Mouse (Mus musculus) testis, adult 2 months (tissue): Measurements from ENCODE around the gene Trim61. TPM values are rescaled to one million over a fixed set of nuclear protein-coding genes. Genes with fewer than 3 reads are reported as not detected.

ENCODE experiments used
- H3K27ac ChIP-seq: fragments of 200-500 bp; 2 replicates; pipeline ENCODE4 v1.5.1; 2012; ENCODE audit warnings: low read depth, low read length; ENCODE audit not compliant: control insufficient read depth, insufficient read depth
- H3K27me3 ChIP-seq: fragments of 200-500 bp; 2 replicates; pipeline ENCODE4 v1.6.1; 2012; ENCODE audit warnings: mild to moderate bottlenecking, low read length, moderate library complexity; ENCODE audit not compliant: control insufficient read depth, insufficient read depth
- H3K36me3 ChIP-seq: fragments of 200-500 bp; 2 replicates; pipeline ENCODE4 v1.6.1; 2012; ENCODE audit warnings: mild to moderate bottlenecking, low read length; ENCODE audit not compliant: control insufficient read depth, insufficient read depth
- H3K4me1 ChIP-seq: fragments of 200-500 bp; 2 replicates; pipeline ENCODE4 v1.6.1; 2012; ENCODE audit warnings: low read length; ENCODE audit not compliant: control insufficient read depth, insufficient read depth
- H3K4me3 ChIP-seq: fragments of 200-500 bp; 2 replicates; pipeline ENCODE4 v1.5.1; 2012; ENCODE audit warnings: low read depth, mild to moderate bottlenecking, low read length, moderate library complexity, mixed read lengths; ENCODE audit not compliant: control insufficient read depth
- CTCF ChIP-seq: fragments of 200-500 bp; IDR thresholded peaks from 2 replicates; pipeline ENCODE4 v1.5.1; 2012; ENCODE audit warnings: low read depth, mild to moderate bottlenecking, inconsistent platforms, low read length, moderate library complexity; ENCODE audit not compliant: control insufficient read depth, insufficient read depth, insufficient replicate concordance
- POLR2A ChIP-seq: fragments of 200-500 bp; IDR thresholded peaks from 2 replicates; pipeline ENCODE4 v1.6.1; 2012; ENCODE audit warnings: low read depth, mild to moderate bottlenecking, inconsistent platforms, low read length, moderate library complexity; ENCODE audit not compliant: control insufficient read depth
- polyA plus RNA-seq: library from polyadenylated mRNA; depleted of rRNA; stranded (reverse); fragments of >200 nt; gene quantifications from 2 replicates; pipeline ENCODE4 v1.2.3, GENCODE M21; 2012; rRNA removed

The Trim61 gene
- polyA plus RNA-seq: 0.06 TPM in 1 of 2 replicates, not detected in the other

DNA sequence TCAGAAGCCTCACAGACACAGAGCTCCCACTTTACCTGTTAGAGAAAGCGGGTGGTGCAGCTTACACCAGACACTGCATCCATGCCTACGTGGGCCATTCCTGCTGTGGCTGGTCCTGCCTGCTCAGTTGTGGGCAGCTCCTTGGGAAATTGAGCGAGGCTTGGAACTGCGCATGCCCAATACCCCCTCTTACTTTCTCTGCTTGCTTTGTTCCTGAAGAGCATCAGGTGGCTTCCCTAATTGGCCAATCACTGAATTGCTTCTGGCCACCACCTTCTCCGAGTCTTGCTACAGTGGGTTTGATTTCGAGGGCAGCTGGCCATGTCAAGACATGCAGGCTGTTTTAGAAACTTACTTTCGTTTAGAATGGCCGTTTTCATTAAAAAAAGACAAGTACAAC lies at the start of gene Trim61, which contains the start of gene Trim60:
Trim61 (minus strand) TSS at position 101 of the 400 bp plus-strand sequence.
Trim60 (minus strand) TSS at position 162 of the 400 bp plus-strand sequence.
- H3K4me3 ChIP-seq: no peak within 1 kb of the TSS
- TF ChIP-seq POLR2A (no peak), CTCF (no peak)
- no peaks in the 10 kb centered on the region for H3K36me3 ChIP-seq
- H3K27ac ChIP-seq: peak within 1 kb of the TSS; percentile 67
- H3K27me3 ChIP-seq: no peaks in the 10 kb centered on the region
- H3K4me1 ChIP-seq: peaks cover 3% of the 10 kb centered on the region; the same call in 1 of the 2 replicates

DNA sequence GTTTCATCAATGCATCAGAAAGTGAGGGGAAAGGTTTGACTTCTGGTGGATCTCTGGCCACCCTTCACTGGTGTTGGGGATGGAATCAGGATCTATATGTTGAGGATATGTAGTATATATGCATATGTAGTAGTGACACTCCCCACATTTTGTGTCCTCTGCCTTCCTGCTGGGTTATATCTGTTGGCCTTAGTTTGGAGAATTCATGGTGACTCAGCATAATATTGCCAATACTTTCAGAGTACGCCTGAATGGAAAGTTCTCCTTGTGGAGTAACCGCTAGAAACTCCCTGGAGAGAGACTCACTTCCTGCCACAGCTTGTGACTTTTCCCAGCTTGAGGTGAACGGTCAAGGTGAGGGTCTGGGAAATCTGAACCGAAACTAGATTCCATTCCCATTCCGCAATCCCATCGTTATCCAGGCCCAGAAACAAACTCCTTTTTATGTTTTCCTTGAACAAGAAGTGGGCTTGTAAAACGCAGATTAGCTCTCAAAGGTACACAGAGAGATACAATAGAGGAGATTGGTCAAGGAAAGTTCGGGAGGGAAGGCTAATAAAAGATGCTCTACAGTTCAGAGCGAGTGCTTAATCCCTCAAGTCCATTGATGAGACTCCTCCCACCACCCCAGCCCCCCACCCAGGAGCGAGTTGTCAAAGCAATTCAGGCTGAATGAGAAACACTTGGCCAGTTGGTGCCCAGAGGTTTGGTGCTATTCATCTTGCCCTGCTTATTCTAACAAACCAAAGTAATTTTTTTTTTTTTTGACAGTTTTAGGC lies 49.6 kb upstream of the Trim61 start:
- no peaks in the 10 kb centered on the region for H3K36me3 ChIP-seq

DNA sequence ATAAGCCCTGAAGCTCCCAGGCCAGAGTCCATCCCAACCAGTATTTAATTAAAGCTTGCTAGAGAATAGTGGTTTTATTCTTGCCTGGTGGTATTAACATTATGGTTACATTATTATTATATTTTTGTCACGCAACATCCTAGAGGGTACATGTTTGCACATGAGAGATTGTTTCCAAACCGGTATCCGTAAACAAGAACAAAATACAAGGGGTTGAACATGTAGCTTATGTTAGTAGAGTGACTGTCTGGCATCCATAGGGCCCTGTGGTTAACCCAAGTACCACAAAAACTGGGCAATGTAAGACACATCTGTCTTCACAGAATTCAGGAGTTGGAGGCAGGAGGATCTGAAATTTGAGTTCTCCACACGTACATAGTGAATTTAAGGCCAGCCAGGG lies 48.7 kb upstream of the Trim61 start:
- no peaks in the 10 kb centered on the region for H3K4me1 ChIP-seq
- no peak overlapping the region for H3K27ac ChIP-seq
- H3K27me3 ChIP-seq: no peaks in the 10 kb centered on the region
- H3K36me3 ChIP-seq: no peaks in the 10 kb centered on the region
- H3K4me3 ChIP-seq: no peak overlapping the region
- no peak for TF ChIP-seq CTCF
- TF ChIP-seq POLR2A: no peak

More for the DNA sequence above, 49.6 kb upstream of the Trim61 start:
- no peaks in the 10 kb centered on the region for H3K4me1 ChIP-seq
- TF ChIP-seq CTCF (no peak), POLR2A (no peak)
- no peak overlapping the region for H3K27ac ChIP-seq
- H3K4me3 ChIP-seq: no peak overlapping the region
- H3K27me3 ChIP-seq: no peaks in the 10 kb centered on the region

DNA sequence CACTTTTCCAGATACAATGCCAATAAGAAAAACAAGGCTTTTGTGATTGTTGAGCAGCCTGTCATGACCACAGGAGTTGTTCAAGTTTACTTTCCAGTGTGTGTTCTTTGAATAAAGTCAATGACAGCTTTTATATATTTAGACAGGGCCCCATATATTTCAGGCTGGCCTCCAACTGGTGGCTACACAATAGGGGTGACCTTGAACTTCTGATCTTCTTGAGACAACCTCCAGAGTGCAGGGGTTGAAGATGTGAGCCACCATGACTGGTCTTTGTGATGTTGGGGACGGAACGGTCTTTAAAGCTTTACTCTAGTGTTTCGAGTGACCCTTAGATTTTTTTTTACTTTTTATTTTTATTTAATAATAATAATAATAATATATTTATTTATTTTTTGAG lies 47.3 kb upstream of the Trim61 start:
- Histone ChIP-seq H3K4me1 (no peaks in the 10 kb centered on the region), H3K36me3 (no peaks in the 10 kb centered on the region), H3K27ac (no peak overlapping the region), H3K4me3 (no peak overlapping the region), H3K27me3 (no peaks in the 10 kb centered on the region)
- no peak for TF ChIP-seq POLR2A
- TF ChIP-seq CTCF: no peak

DNA sequence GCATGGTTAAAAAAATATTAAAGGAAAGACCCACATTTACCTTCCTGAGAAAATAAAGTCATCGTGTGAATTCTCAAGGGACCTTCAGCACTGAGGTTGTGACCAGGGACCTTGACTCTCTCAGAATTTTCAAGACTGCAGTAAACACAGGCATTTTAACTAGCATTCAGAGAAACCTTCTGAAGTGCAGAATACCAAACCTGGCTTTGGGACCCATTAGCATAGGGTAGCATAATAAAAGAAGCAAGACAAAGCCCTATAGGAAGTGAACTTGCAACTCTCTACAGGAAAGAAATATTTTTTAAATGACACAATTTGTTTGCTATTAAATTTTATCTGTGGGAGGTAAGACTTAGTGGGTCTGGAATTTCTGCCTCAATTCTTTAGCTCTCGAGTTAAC lies 45.7 kb upstream of the Trim61 start:
- no peaks in the 10 kb centered on the region for H3K27me3 ChIP-seq
- H3K4me1 ChIP-seq: no peaks in the 10 kb centered on the region
- H3K27ac ChIP-seq: no peak overlapping the region
- no peaks in the 10 kb centered on the region for H3K36me3 ChIP-seq
- H3K4me3 ChIP-seq: no peak overlapping the region
- no peak for TF ChIP-seq CTCF
- TF ChIP-seq POLR2A: no peak

DNA sequence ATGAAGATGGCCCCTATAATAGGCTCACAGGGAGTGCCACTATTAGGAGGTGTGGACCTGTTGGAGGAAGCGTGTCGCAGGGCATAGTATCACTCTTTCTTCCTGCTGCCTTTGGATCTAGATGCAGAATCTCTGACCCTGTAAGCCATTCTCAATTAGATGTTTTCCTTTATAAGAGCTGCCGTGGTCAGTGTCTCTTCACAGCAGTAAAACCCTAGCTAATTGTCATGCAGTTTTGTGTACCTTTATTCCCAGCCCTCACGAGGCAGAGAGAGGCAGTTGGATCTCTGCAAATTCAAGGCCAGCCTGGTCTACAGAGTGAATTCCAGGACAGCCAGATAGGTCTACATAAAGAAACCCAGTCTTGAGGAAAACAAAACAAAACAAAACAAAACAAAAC lies 43.9 kb upstream of the Trim61 start:
- H3K36me3 ChIP-seq: no peaks in the 10 kb centered on the region
- no peaks in the 10 kb centered on the region for H3K27me3 ChIP-seq
- no peaks in the 10 kb centered on the region for H3K4me1 ChIP-seq
- H3K4me3 ChIP-seq: no peak overlapping the region
- TF ChIP-seq POLR2A: no peak
- TF ChIP-seq CTCF: no peak
- no peak overlapping the region for H3K27ac ChIP-seq

DNA sequence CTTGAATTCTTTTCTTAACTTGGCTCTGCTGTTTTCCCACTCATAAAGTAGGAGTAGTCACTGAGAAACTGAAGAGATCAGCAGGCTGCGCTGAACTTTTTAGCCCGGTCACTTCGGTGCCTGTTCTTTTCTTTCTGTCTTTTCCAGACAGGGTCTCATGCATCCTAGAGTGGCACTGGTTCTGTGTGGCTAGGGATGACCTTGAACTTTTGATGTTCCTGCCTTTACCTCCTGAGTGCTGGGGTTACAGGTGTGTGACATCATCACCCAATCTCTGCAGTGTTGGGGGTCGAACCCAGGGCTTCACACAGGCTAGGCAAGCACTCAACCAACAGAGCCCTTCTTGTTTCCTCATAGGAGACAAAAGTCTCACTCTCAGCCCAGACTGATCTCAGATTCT lies 38.4 kb upstream of the Trim61 start:
- TF ChIP-seq CTCF (no peak), POLR2A (no peak)
- H3K27ac ChIP-seq: no peak overlapping the region
- no peak overlapping the region for H3K4me3 ChIP-seq
- no peaks in the 10 kb centered on the region for H3K27me3 ChIP-seq
- no peaks in the 10 kb centered on the region for H3K36me3 ChIP-seq
- H3K4me1 ChIP-seq: no peaks in the 10 kb centered on the region
